Mouse (Mus musculus) bone marrow, adult 2 months (tissue): Measurements from ENCODE around the gene Soga1. TPM values are rescaled to one million over a fixed set of nuclear protein-coding genes. Genes with fewer than 3 reads are reported as not detected.

Source experiments
- H3K27ac ChIP-seq: fragments of 200-500 bp; 2 replicates; pipeline ENCODE4 v1.5.1; 2012; ENCODE audit warnings: low read depth, mild to moderate bottlenecking, control low read depth, inconsistent platforms, low read length; ENCODE audit not compliant: control insufficient read depth, poor library complexity, insufficient read depth
- H3K4me1 ChIP-seq: fragments of 200-500 bp; 2 replicates; pipeline ENCODE4 v1.6.1; 2011; ENCODE audit warnings: low read length; ENCODE audit not compliant: control insufficient read depth, insufficient read depth
- H3K4me3 ChIP-seq: fragments of 200-500 bp; replicated peaks from 2 replicates; pipeline ENCODE3; 2011; ENCODE audit warnings: mild to moderate bottlenecking, low read depth, low read length, control low read depth; ENCODE audit not compliant: control insufficient read depth
- CTCF ChIP-seq: fragments of 200-500 bp; IDR thresholded peaks from 2 replicates; pipeline ENCODE4 v1.5.1; 2011; ENCODE audit warnings: low read length, control low read depth; ENCODE audit not compliant: control insufficient read depth, insufficient read depth
- POLR2A ChIP-seq: fragments of 200-500 bp; IDR thresholded peaks from 2 replicates; pipeline ENCODE4 v1.6.1; 2011; ENCODE audit warnings: low read depth, mild to moderate bottlenecking, control low read depth, low read length, borderline replicate concordance; ENCODE audit not compliant: control insufficient read depth
- WGBS: fragments of 180-500 bp; shearing (Covaris S2); methylation state at CpG from one replicate; pipeline ENCODE4 v1.1.7; 2018; 5-methylcytosine and 5-hydroxymethylcytosine counted together
- polyA plus RNA-seq: library from polyadenylated mRNA; stranded (reverse); fragments of >200 nt; gene quantifications from 2 replicates; pipeline ENCODE4 v1.2.4, GENCODE M21; 2011; ENCODE audit warnings: low replicate concordance; ENCODE audit not compliant: missing spikeins, insufficient read depth, insufficient read length

Soga1 gene
- polyA plus RNA-seq, 1 experiment = 5.0 TPM

DNA sequence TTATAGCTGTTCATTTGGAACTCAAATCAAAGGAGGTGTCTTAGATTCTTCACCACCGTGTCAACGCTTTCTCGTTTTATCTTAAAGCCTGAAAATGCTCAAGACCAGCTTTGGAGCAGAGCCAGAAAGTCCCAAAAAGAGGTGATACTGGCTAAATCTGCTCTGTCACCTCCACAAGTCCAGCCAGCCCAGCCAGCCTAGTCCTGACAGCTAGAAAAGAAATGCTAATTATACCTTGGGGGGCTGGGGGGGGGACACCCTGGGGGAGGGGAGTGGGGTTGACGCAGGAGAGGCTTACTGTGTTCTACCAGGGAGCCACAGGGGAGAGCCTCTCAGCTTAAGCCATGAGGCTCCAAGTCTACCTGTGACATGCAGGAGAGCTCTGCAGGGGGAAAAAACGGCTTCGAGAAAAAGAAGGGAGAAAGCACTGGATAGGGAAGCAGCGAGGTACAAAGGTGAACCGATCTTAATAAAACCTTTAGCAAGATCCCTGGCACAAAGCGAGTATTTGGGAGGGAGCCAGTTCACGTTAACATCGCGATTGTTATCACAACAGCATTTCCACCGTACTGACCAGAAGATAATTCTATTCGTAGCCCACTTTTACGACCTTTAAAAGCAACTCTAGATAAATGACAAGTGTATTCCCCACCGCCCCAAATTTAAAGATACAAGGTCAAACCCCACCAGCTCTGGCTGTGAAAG lies 88.2 kb downstream of the Soga1 start:
- Histone ChIP-seq H3K4me1 (no peaks in the 10 kb centered on the region), H3K27ac (no peak overlapping the region), H3K4me3 (peak overlapping the region; percentile 85)
- 14% methylated on average over 16 of the region's 16 CpGs for WGBS
- TF ChIP-seq POLR2A (no peak), CTCF (no peak)

DNA sequence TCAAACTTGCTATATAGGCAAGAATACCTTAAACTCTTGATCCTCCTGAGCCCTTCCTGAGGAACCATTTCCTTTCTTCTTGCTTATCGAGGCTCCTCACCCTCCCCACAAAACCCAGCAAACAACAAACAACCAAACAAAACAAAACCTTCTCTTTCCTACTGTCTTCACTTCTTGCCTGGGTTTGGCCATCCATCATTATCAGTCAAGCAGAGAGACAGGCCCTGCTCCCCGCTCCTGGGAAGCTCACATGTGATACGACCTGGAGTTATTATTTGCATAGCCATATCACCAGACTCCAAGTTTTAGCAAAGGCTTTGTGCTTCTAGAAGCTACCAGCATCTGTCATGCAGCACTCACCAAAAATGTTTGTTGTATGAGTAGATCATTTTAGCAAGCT lies 91.7 kb downstream of the Soga1 start:
- 79% methylated on average over 3 of the region's 3 CpGs for WGBS
- no peaks in the 10 kb centered on the region for H3K4me1 ChIP-seq
- TF ChIP-seq POLR2A = no peak
- no peak for TF ChIP-seq CTCF
- H3K27ac ChIP-seq = no peak overlapping the region
- H3K4me3 ChIP-seq = no peak overlapping the region

DNA sequence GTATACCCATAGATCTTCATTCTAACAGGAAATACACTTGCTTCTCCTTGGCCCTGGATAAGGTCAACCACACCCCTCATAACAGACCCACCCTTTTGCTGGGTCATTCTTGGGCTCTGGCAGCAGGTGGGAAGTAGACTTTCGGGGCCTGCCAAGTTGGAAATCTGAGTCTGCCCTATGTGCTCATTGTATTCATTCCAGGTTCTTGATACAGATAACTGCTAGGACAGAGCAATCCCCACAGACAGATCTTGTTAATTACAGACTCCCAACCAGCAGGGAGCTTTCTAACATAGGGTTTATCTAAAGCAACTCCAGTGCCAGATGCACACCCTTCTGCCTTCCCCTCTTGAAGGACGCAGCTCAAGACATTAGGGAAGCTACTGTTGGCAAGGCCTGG lies 96.2 kb downstream of the Soga1 start:
- TF ChIP-seq POLR2A (no peak), CTCF (no peak)
- H3K27ac ChIP-seq = no peak overlapping the region
- 54% methylated on average over 2 of the region's 2 CpGs for WGBS
- no peak overlapping the region for H3K4me3 ChIP-seq
- H3K4me1 ChIP-seq = no peaks in the 10 kb centered on the region

GRCm38 (mm10) chr2:156981291-156981690 lies 97.8 kb downstream of the Soga1 start:
- TF ChIP-seq CTCF = no peak
- no peak for TF ChIP-seq POLR2A
- Histone ChIP-seq H3K4me1 (no peaks in the 10 kb centered on the region), H3K4me3 (no peak overlapping the region), H3K27ac (no peak overlapping the region)
- 77% methylated on average over 4 of the region's 4 CpGs for WGBS

- WGBS = 69% methylated on average over 2 of the region's 2 CpGs
- no peaks in the 10 kb centered on the region for H3K4me1 ChIP-seq
These were observed 99.0 kb downstream of the Soga1 start for GRCm38 (mm10) chr2:156980059-156980458.

GRCm38 (mm10) chr2:156976711-156977110 lies 102.3 kb downstream of the Soga1 start:
- no peaks in the 10 kb centered on the region for H3K4me1 ChIP-seq
- H3K27ac ChIP-seq = no peak overlapping the region
- no peak overlapping the region for H3K4me3 ChIP-seq
- no peak for TF ChIP-seq CTCF
- TF ChIP-seq POLR2A = no peak

More at GRCm38 (mm10) chr2:156980059-156980458, 99.0 kb downstream of the Soga1 start:
- Histone ChIP-seq H3K4me3 (no peak overlapping the region), H3K27ac (no peak overlapping the region)
- no peak for TF ChIP-seq CTCF
- TF ChIP-seq POLR2A = no peak

- H3K27ac ChIP-seq = no peak overlapping the region
- H3K4me1 ChIP-seq = no peaks in the 10 kb centered on the region
- no peak overlapping the region for H3K4me3 ChIP-seq
- TF ChIP-seq CTCF (no peak), POLR2A (no peak)
- WGBS = 38% methylated on average over 2 of the region's 2 CpGs
These were observed 104.1 kb downstream of the Soga1 start for GRCm38 (mm10) chr2:156974967-156975366.

DNA sequence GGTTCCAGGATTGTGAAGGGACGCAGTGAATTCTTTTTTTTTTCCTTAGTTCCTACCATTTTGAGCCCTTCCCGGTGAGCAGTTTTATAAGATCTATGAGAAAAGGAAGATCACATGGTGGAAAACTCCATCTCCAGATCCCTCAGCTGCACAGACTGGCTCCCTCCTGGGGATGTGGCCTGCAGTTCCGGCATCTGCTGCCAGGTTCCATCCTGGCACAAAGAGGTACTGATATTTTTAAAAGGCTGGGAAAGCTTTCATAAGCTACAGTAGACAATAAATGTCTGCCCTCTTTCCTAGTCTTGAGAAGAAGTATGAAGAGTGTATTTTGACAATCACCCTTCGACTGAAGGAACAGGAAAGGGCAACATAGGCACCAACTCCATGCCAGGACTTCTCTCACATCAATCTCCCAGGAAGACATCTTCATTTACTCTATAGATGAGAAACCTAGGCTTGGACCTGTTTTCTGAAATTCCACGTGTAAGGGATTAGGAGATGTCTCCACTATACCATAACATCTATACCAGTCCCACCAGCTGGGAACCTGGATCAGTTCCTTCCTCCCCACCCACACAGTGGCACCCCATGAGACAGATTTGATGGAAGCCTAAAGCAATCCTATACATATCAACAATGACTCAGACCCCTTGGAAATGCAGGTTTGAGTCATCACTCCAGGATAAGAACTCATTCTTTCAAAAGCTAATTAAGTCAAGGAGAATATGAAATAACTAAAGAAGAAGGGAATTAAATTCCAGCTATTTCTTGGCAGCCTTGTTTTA lies 105.5 kb downstream of the Soga1 start:
- TF ChIP-seq POLR2A (no peak), CTCF (no peak)
- H3K4me3 ChIP-seq = no peak overlapping the region
- no peak overlapping the region for H3K27ac ChIP-seq
- whole genome bisulfite sequencing = 85% methylated on average over 5 of the region's 5 CpGs
- H3K4me1 ChIP-seq = no peaks in the 10 kb centered on the region
